Mouse (Mus musculus): ENCODE measurements around the gene Lin7c. TPM values are rescaled to one million over a fixed set of nuclear protein-coding genes. Genes with fewer than 3 reads are reported as not detected.

Gene Lin7c
- total RNA-seq, 1 experiment from 2014 or later, result 72.4 TPM

GRCm38 (mm10) chr2:109942810-109943570 lies 52.3 kb downstream of the Lin7c start:
- DNase-seq, result no peak

- DNase-seq, result no peak
These were observed 54.3 kb downstream of the Lin7c start for GRCm38 (mm10) chr2:109944995-109945394.

- no peak for DNase-seq
These were observed 54.9 kb downstream of the Lin7c start for GRCm38 (mm10) chr2:109945532-109945931.

- DNase-seq, result no peak
These were observed 55.8 kb downstream of the Lin7c start for GRCm38 (mm10) chr2:109946426-109946825.

- no peak for DNase-seq
These were observed 58.9 kb downstream of the Lin7c start for GRCm38 (mm10) chr2:109949519-109949918.

GRCm38 (mm10) chr2:109950311-109950710 lies 59.7 kb downstream of the Lin7c start:
- no peak for DNase-seq

Other genes starting within 250 kb of the Lin7c start
- 0.34 and 0.41 TPM in 2 replicates for gene Bdnf, start 216.2 kb upstream of the Lin7c start, total RNA-seq (2021)
- gene Lgr4, start 26.8 kb downstream of the Lin7c start, total RNA-seq (2021), result 109 and 125 TPM in 2 replicates
- gene Ccdc34, start 127.0 kb downstream of the Lin7c start, total RNA-seq (2021), result 14.7 and 15.9 TPM in 2 replicates